Mouse (Mus musculus) ES-Bruce4 (cell line): ENCODE results near the gene Cap1. TPM values are rescaled to one million over a fixed set of nuclear protein-coding genes. Genes with fewer than 3 reads are reported as not detected.

Experiments used
- H3K27ac ChIP-seq: 2 replicates; pipeline ENCODE4 v1.5.1; 2012; ENCODE audit warnings: low read length, inconsistent platforms; ENCODE audit not compliant: insufficient read depth
- H3K27me3 ChIP-seq: 2 replicates; pipeline ENCODE4 v1.6.1; 2012; ENCODE audit warnings: mild to moderate bottlenecking, low read length, inconsistent platforms; ENCODE audit not compliant: control insufficient read depth, poor library complexity, insufficient read depth, severe bottlenecking
- H3K36me3 ChIP-seq: 2 replicates; pipeline ENCODE4 v1.6.1; 2012; ENCODE audit warnings: inconsistent platforms, mild to moderate bottlenecking, low read length, moderate library complexity; ENCODE audit not compliant: control insufficient read depth, poor library complexity, insufficient read depth, severe bottlenecking
- H3K4me1 ChIP-seq: one replicate; pipeline ENCODE4 v1.8.1; 2011; ENCODE audit warnings: low read length; ENCODE audit not compliant: control insufficient read depth, insufficient read depth
- H3K4me3 ChIP-seq: 2 replicates; pipeline ENCODE4 v1.5.1; 2011; ENCODE audit warnings: low read depth, mild to moderate bottlenecking, low read length
- H3K9ac ChIP-seq: 2 replicates; pipeline ENCODE4 v1.6.1; 2012; ENCODE audit warnings: low read depth, mild to moderate bottlenecking, inconsistent platforms; ENCODE audit not compliant: poor library complexity, severe bottlenecking
- H3K9me3 ChIP-seq: replicated peaks from 2 replicates; pipeline ENCODE4 v1.6.1; 2012; ENCODE audit warnings: mild to moderate bottlenecking, low read length, inconsistent platforms; ENCODE audit not compliant: control insufficient read depth, poor library complexity, insufficient read depth, severe bottlenecking
- CTCF ChIP-seq: IDR thresholded peaks from one replicate; pipeline ENCODE4 v1.8.1; 2011; ENCODE audit warnings: low read depth, low read length
- EP300 ChIP-seq: IDR thresholded peaks from 2 replicates; pipeline ENCODE4 v1.6.1; 2011; ENCODE audit warnings: low read depth, low read length; ENCODE audit not compliant: insufficient read depth
- POLR2A ChIP-seq: IDR thresholded peaks from one replicate; pipeline ENCODE4 v1.8.1; 2011; ENCODE audit warnings: low read length; ENCODE audit not compliant: insufficient read depth
- polyA plus RNA-seq: library from polyadenylated mRNA; stranded (reverse); fragments of >200 nt; gene quantifications from 2 replicates; pipeline ENCODE4 v1.2.4, GENCODE M21; 2011; ENCODE audit warnings: low read depth; ENCODE audit not compliant: missing spikeins, insufficient read depth, insufficient read length

Cap1 gene
- polyA plus RNA-seq, 1 experiment, result 183 TPM

- H3K4me1 ChIP-seq, result no peaks in the 10 kb centered on the region
- no peaks in the 10 kb centered on the region for H3K27me3 ChIP-seq
- H3K9ac ChIP-seq, result no peak overlapping the region
- no peaks in the 10 kb centered on the region for H3K9me3 ChIP-seq
- TF ChIP-seq EP300 (no peak), CTCF (no peak), POLR2A (no peak)
- H3K4me3 ChIP-seq, result no peak overlapping the region
- no peak overlapping the region for H3K27ac ChIP-seq
- H3K36me3 ChIP-seq, result no peaks in the 10 kb centered on the region
Observed at GRCm38 (mm10) chr4:122892157-122892556, 6.3 kb upstream of the Cap1 start.

DNA sequence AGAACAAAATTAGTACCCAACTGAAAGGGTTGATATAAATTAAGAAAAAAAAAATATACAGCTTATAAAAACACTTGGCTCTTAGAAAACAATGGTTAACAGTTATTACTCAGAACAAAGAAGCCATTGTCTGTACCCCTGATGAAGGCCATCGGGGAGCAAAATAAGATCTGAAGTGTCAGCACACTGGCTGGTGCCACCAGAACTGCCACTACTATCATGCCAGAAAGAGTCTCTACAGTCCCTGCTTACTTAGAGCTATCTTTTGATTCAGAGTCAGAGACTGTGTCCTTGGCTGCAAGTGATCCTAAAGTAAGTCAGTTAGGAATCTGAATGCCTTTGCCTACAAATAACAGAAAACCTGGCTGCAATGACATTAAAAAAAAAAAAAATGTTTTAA lies 5.7 kb upstream of the Cap1 start:
- no peak for TF ChIP-seq POLR2A
- no peak for TF ChIP-seq CTCF
- no peak for TF ChIP-seq EP300
- H3K36me3 ChIP-seq, result no peaks in the 10 kb centered on the region
- no peak overlapping the region for H3K9ac ChIP-seq
- no peaks in the 10 kb centered on the region for H3K27me3 ChIP-seq
- no peak overlapping the region for H3K4me3 ChIP-seq
- H3K27ac ChIP-seq, result no peak overlapping the region
- no peaks in the 10 kb centered on the region for H3K9me3 ChIP-seq
- no peaks in the 10 kb centered on the region for H3K4me1 ChIP-seq

GRCm38 (mm10) chr4:122890881-122891481 lies 5.1 kb upstream of the Cap1 start:
- H3K4me3 ChIP-seq, result no peak overlapping the region
- H3K9me3 ChIP-seq, result no peaks in the 10 kb centered on the region
- no peaks in the 10 kb centered on the region for H3K27me3 ChIP-seq
- TF ChIP-seq CTCF (no peak), POLR2A (no peak), EP300 (no peak)
- H3K4me1 ChIP-seq, result no peaks in the 10 kb centered on the region
- H3K36me3 ChIP-seq, result no peaks in the 10 kb centered on the region
- no peak overlapping the region for H3K9ac ChIP-seq
- H3K27ac ChIP-seq, result no peak overlapping the region

DNA sequence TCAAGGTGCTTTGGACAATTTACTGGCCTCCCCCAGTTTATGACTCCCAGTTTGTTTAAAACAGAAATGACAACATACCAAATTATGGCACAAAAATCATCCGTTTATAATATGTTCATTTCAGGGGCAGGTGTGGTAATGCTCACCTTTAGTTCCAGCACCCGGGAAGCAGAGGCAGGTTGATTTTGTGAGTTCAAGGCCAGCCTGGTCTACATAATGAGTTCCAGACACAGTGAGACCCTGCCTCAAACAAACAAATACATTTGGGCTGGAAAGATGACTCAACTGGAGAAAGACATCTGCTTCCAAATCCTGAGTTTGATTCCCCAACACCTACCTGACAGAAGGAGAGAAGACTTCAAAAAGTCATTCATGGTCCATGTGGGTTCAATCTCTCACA lies 1.5 kb upstream of the Cap1 start:
- Histone ChIP-seq H3K36me3 (no peaks in the 10 kb centered on the region), H3K27me3 (no peaks in the 10 kb centered on the region), H3K9me3 (no peaks in the 10 kb centered on the region), H3K4me1 (no peaks in the 10 kb centered on the region), H3K4me3 (no peak overlapping the region), H3K27ac (no peak overlapping the region), H3K9ac (peak overlapping the region; percentile 68)
- TF ChIP-seq CTCF, result no peak
- no peak for TF ChIP-seq POLR2A
- TF ChIP-seq EP300, result no peak

DNA sequence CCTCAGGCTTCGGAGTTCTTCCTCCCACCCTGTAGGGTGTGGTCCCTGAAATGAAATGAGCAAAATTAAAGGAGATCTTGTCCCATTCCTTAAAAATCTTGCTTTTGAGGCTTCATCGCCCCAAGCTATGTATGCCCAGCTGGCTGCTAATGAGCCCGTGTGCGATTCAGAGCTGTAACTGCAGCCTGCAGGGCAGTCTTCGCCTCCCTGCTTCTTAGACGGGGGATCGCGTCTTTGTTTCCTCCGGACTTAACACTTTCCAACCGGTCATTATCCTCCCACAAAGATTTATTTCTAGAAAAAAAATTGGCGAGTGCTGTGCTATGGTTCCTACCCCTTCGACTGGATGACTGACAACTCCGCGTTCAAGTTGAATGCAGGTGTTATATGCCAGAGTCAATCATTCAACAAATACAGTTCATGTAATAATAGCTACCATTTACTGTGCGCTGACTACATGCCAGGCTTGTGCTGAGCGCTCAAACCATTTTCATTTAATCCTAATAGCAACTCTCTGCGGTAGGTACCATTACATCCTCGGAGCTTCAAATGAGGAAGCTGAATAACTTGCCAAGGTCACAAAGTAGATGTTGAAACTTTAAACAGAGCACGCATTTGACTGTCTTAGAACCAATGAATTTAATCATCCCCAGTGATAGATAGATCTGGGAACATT lies 861 bp upstream of the Cap1 start:
- no peaks in the 10 kb centered on the region for H3K36me3 ChIP-seq
- no peaks in the 10 kb centered on the region for H3K4me1 ChIP-seq
- peak overlapping the region; percentile 94 for H3K4me3 ChIP-seq
- peak overlapping the region; percentile 68 for H3K9ac ChIP-seq
- H3K27ac ChIP-seq, result peak overlapping the region; percentile 99
- H3K27me3 ChIP-seq, result no peaks in the 10 kb centered on the region
- H3K9me3 ChIP-seq, result no peaks in the 10 kb centered on the region
- no peak for TF ChIP-seq POLR2A
- no peak for TF ChIP-seq EP300
- no peak for TF ChIP-seq CTCF

DNA sequence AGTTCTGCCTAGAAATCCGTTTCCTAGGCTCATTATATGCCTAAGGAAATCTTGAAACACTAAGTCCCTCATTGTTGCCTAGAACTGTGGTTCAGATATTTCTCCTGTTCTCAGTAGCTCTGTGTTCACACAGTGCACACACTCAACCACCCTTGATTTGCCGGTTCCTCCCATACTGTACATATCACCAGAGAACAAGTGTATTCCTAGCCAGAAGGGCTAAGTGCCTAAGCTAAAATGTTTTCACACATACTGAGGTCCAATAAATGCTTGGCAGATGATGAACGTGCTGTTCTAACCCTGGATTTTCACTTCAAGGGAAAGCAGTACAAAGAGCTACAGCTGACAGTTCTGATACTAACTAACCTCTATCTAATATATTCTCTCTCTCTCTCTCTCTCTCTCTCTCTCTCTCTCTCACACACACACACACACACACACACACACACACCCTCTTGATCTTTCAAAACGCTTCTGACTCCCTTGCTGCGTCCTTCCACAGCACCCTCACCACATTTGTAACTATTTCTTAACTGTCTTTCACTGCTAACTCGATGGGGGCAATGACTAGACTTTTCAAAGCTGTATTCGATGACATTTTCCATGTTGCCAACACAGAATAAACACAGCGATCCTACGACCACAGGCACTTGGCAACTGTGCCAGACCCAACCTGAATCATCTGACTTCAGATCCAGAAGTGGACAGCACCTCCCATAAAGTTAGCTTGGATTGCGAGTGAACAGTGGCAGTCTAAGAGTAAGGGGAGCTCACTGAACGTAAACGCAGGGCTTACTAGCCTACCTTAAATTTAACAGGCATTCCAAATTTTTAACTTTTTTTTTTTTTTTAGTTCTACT lies 1.1 kb downstream of the Cap1 start:
- H3K9me3 ChIP-seq, result no peaks in the 10 kb centered on the region
- TF ChIP-seq POLR2A, result no peak
- TF ChIP-seq EP300, result no peak
- no peak for TF ChIP-seq CTCF
- no peaks in the 10 kb centered on the region for H3K27me3 ChIP-seq
- H3K27ac ChIP-seq, result no peak overlapping the region
- H3K36me3 ChIP-seq, result no peaks in the 10 kb centered on the region
- no peaks in the 10 kb centered on the region for H3K4me1 ChIP-seq
- peak overlapping the region; percentile 89 for H3K4me3 ChIP-seq
- H3K9ac ChIP-seq, result peak overlapping the region; percentile 93
